Mouse (Mus musculus) olfactory bulb, adult 2 months (tissue): Measurements from ENCODE around the gene Ptpn3.

Source experiments
- CTCF ChIP-seq: fragments of 200-500 bp; IDR thresholded peaks from 2 replicates; pipeline ENCODE4 v1.5.1; 2012; ENCODE audit warnings: low read depth, mild to moderate bottlenecking, low read length, moderate library complexity; ENCODE audit not compliant: insufficient read depth
- POLR2A ChIP-seq: fragments of 200-500 bp; IDR thresholded peaks from 2 replicates; pipeline ENCODE4 v1.6.1; 2012; ENCODE audit warnings: mild to moderate bottlenecking, low read depth, low read length, moderate library complexity; ENCODE audit not compliant: insufficient read depth

- TF ChIP-seq POLR2A (no peak), CTCF (no peak)
These were observed 51.0 kb downstream of the Ptpn3 start for GRCm38 (mm10) chr4:57250636-57251035.
